Mouse (Mus musculus): ENCODE measurements around the gene Rnaseh2b. TPM values are rescaled to one million over a fixed set of nuclear protein-coding genes. Genes with fewer than 3 reads are reported as not detected.

Gene Rnaseh2b
- polyA plus RNA-seq, 1 experiment from 2014 or later, result 64.2 TPM

DNA sequence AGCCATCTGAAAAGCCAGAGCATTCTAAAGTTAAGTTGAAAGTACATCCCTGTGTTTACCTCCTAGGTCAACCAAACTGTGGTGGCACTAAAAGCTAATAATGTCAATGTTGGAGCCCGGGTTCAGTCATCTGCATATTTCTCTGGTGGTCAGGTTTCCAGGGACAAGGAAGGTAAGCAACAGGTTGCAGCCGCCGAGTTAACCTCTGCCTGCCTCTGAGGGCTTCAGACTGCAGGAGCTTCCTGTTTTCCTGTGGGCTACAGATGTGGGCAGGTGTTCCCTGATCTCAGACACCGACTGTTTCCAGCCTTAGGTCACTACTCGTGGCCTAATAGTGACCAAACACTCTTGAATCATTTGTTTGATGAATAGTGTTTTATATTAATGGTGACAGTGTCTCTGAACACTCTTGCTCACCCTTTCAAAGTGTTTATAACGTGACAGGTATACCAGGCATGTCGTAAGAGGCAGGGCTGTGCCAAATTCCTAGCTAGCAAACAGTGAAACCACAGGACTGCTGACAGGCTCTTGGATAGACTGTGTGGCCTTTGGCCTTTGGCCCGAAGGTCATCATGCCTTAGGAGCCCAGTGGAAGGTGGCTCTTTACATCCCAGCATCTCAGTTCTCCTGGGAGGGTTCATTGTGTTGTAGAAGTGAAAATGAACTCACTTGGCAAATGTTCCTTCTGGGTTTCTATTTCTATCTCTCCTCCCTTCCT, 69.0 kb downstream of the Rnaseh2b start:
- no peak overlapping the region for H3K4me3 ChIP-seq (ENCODE audit: low read depth, low read length)
- H3K27ac ChIP-seq (ENCODE audit: low read depth, low read length), result no peak overlapping the region
- no peaks in the 10 kb centered on the region for H3K9me3 ChIP-seq (replicated peaks; ENCODE audit: control insufficient read depth, low read length)
- ATAC-seq (replicated peaks; ENCODE audit: insufficient number of reproducible peaks, low FRiP score, low TSS enrichment), result no peak
- no peak overlapping the region for H3K4me2 ChIP-seq
- no peaks in the 10 kb centered on the region for H3K4me1 ChIP-seq (ENCODE audit: control insufficient read depth, insufficient read depth, low read length)
- H3K9ac ChIP-seq (ENCODE audit: low read depth, low read length), result no peak overlapping the region
- no peaks in the 10 kb centered on the region for H3K27me3 ChIP-seq (ENCODE audit: control insufficient read depth, insufficient read depth, low read length)
- 76% methylated on average over 8 of the region's 8 CpGs for WGBS (ENCODE audit: insufficient replicate concordance)
- peaks cover 11% of the 10 kb centered on the region for H3K36me3 ChIP-seq (ENCODE audit: control insufficient read depth, insufficient read depth, low read length)

DNA sequence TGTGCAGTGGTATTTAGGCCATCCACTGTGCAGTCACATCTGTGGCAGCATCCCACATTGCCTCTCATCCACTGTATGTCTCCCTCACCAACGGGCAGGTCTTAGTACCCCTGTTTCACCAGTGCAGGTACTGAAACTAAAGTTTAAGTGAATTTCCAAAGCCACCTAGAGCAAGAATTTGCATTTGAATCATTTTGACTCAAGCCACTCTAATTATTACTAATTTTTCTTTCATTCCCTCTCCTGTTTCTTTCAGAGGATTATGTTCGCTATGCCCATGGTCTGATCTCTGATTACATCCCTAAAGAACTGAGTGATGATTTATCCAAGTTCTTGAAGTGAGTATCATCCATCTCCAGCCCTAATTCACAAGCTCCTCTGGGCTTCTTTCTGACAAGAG, 71.4 kb downstream of the Rnaseh2b start:
- Histone ChIP-seq H3K36me3 (ENCODE audit: control insufficient read depth, insufficient read depth, low read length) (peaks cover 11% of the 10 kb centered on the region), H3K4me1 (ENCODE audit: control insufficient read depth, insufficient read depth, low read length) (no peaks in the 10 kb centered on the region), H3K9ac (ENCODE audit: low read depth, low read length) (no peak overlapping the region), H3K4me2 (no peak overlapping the region), H3K4me3 (ENCODE audit: low read depth, low read length) (no peak overlapping the region), H3K9me3 (replicated peaks; ENCODE audit: control insufficient read depth, low read length) (no peaks in the 10 kb centered on the region), H3K27me3 (ENCODE audit: control insufficient read depth, insufficient read depth, low read length) (no peaks in the 10 kb centered on the region), H3K27ac (ENCODE audit: low read depth, low read length) (no peak overlapping the region)
- ATAC-seq (replicated peaks; ENCODE audit: insufficient number of reproducible peaks, low FRiP score, low TSS enrichment), result no peak
- 86% methylated on average over 2 of the region's 2 CpGs for WGBS (ENCODE audit: insufficient replicate concordance)

DNA sequence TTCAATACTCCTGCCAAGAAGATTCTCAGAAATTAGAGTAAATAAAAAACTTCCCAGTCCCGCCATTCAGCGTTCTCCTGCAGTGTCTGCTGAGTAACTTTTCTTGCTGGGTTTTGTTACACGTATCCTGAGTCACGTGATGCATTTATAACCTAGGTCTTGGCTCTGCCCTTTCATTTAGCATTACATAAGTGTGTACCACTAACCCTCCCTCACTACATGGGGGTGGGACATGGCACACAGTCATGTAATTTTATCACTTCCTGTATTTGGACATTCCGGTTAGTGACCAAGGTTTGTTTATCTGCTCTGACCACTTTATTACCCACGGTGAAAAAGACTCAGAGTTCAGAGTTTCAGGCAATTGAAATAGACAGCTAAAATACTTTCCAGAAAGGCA, 78.4 kb downstream of the Rnaseh2b start:
- no peak overlapping the region for H3K4me3 ChIP-seq (ENCODE audit: low read depth, low read length)
- no peaks in the 10 kb centered on the region for H3K9me3 ChIP-seq (replicated peaks; ENCODE audit: control insufficient read depth, low read length)
- WGBS (ENCODE audit: insufficient replicate concordance), result 72% methylated on average over 6 of the region's 6 CpGs
- no peaks in the 10 kb centered on the region for H3K36me3 ChIP-seq (ENCODE audit: control insufficient read depth, insufficient read depth, low read length)
- H3K27ac ChIP-seq (ENCODE audit: low read depth, low read length), result no peak overlapping the region
- no peak overlapping the region for H3K4me2 ChIP-seq
- H3K9ac ChIP-seq (ENCODE audit: low read depth, low read length), result no peak overlapping the region
- no peak for ATAC-seq (replicated peaks; ENCODE audit: insufficient number of reproducible peaks, low FRiP score, low TSS enrichment)
- no peaks in the 10 kb centered on the region for H3K27me3 ChIP-seq (ENCODE audit: control insufficient read depth, insufficient read depth, low read length)
- H3K4me1 ChIP-seq (ENCODE audit: control insufficient read depth, insufficient read depth, low read length), result peaks cover 20% of the 10 kb centered on the region

DNA sequence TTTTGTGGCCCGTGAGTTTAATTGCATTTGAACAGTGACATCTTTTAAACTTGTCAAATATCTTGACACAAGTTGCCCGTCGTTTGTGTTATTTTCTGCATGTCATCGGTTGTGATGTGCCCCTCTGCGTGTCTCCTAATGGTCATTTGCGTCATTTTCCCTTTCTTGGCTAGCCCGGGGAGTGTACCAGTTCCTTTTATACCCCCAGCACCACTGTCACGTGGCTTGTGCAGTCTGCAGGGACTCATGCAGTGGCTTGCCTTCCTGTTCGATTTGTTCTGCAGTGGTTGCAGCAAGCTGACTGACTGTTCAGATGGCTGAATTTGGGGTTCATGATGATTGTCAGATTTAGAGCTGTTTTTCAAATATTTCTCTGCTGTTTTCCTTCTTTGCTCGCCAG, 81.6 kb downstream of the Rnaseh2b start:
- no peak overlapping the region; the same call in 1 of the 2 replicates for H3K4me2 ChIP-seq
- WGBS (ENCODE audit: insufficient replicate concordance), result 60% methylated on average over 10 of the region's 10 CpGs
- no peak overlapping the region for H3K9ac ChIP-seq (ENCODE audit: low read depth, low read length)
- no peaks in the 10 kb centered on the region for H3K9me3 ChIP-seq (replicated peaks; ENCODE audit: control insufficient read depth, low read length)
- H3K4me1 ChIP-seq (ENCODE audit: control insufficient read depth, insufficient read depth, low read length), result peaks cover 28% of the 10 kb centered on the region
- no peak overlapping the region for H3K4me3 ChIP-seq (ENCODE audit: low read depth, low read length)
- ATAC-seq (replicated peaks; ENCODE audit: insufficient number of reproducible peaks, low FRiP score, low TSS enrichment), result no peak
- H3K27ac ChIP-seq (ENCODE audit: low read depth, low read length), result peak overlapping the region; percentile 13; the same call in 1 of the 2 replicates
- H3K36me3 ChIP-seq (ENCODE audit: control insufficient read depth, insufficient read depth, low read length), result peaks cover 5% of the 10 kb centered on the region
- H3K27me3 ChIP-seq (ENCODE audit: control insufficient read depth, insufficient read depth, low read length), result no peaks in the 10 kb centered on the region

DNA sequence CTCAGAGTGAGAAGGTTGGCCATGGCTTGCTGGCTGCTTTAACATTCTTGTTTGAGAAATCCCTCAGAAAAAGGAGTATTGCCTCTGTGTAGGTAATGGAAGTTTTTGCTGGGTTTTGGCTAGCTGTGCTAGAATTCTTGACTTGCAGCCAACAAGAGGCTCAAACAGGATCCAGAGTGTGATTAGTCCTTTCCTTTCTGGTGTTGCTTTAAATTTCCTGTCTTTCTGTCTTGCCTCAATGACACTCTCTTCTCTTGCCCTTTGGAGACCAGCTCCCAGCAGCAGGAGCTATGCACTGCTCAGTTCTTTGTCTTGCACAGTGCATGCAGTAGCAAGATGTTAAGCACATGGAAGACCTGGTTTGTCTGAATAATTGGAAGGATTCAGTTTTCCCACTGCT, 83.3 kb downstream of the Rnaseh2b start:
- peak; percentile 83; the same call in 1 of the 2 replicates for ATAC-seq (replicated peaks; ENCODE audit: insufficient number of reproducible peaks, low FRiP score, low TSS enrichment)
- no peak overlapping the region for H3K9ac ChIP-seq (ENCODE audit: low read depth, low read length)
- H3K4me1 ChIP-seq (ENCODE audit: control insufficient read depth, insufficient read depth, low read length), result peaks cover 28% of the 10 kb centered on the region
- H3K9me3 ChIP-seq (replicated peaks; ENCODE audit: control insufficient read depth, low read length), result no peaks in the 10 kb centered on the region
- peaks cover 5% of the 10 kb centered on the region for H3K36me3 ChIP-seq (ENCODE audit: control insufficient read depth, insufficient read depth, low read length)
- H3K27me3 ChIP-seq (ENCODE audit: control insufficient read depth, insufficient read depth, low read length), result no peaks in the 10 kb centered on the region
- H3K27ac ChIP-seq (ENCODE audit: low read depth, low read length), result peak overlapping the region; percentile 82
- H3K4me2 ChIP-seq, result no peak overlapping the region
- H3K4me3 ChIP-seq (ENCODE audit: low read depth, low read length), result no peak overlapping the region

DNA sequence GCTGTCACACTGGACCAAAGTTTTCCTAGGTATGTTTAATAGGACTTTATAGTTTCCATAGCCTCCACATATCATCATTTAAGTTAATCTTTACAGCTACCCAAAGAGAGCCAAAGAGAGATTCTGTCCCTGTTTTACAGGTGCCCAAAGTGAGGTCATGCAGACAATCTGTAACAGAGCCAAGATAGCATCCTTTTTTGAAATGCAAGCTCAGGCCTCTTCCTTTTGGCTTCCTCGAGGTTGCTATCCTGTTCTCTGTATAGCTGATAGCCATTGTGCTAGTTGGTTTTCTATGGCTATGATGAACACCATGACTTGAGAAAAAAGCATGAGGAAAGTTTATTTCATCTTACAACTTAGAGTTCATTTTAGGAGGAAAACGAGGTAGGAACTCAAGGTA, 83.7 kb downstream of the Rnaseh2b start:
- Histone ChIP-seq H3K27me3 (ENCODE audit: control insufficient read depth, insufficient read depth, low read length) (no peaks in the 10 kb centered on the region), H3K9me3 (replicated peaks; ENCODE audit: control insufficient read depth, low read length) (no peaks in the 10 kb centered on the region), H3K36me3 (ENCODE audit: control insufficient read depth, insufficient read depth, low read length) (peaks cover 5% of the 10 kb centered on the region), H3K27ac (ENCODE audit: low read depth, low read length) (peak overlapping the region; percentile 82), H3K4me3 (ENCODE audit: low read depth, low read length) (no peak overlapping the region), H3K4me1 (ENCODE audit: control insufficient read depth, insufficient read depth, low read length) (peaks cover 28% of the 10 kb centered on the region), H3K4me2 (no peak overlapping the region), H3K9ac (ENCODE audit: low read depth, low read length) (no peak overlapping the region)
- ATAC-seq (replicated peaks; ENCODE audit: insufficient number of reproducible peaks, low FRiP score, low TSS enrichment), result no peak
- WGBS (ENCODE audit: insufficient replicate concordance), result 66% methylated on average over 2 of the region's 2 CpGs

DNA sequence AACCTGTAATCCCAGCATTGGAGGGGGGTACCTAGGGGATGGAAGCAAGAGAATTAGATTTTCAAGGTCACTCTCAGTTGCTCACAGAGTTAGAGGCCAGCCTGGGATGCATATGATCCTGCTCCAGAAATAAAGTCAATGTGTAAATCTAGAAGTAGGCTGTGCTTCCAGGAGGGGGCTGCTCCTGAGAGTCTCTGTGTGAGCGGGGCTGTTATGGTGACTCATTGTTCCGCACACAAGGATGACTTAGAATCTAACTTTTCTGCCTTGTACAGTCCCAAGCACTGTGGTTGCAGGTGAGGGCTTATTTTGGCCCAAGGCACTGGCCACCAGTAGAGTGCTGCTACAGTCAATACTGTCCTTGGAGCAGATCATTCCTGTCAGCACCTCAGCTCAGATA, 87.0 kb downstream of the Rnaseh2b start:
- H3K36me3 ChIP-seq (ENCODE audit: control insufficient read depth, insufficient read depth, low read length), result peaks cover 5% of the 10 kb centered on the region
- no peak overlapping the region for H3K4me3 ChIP-seq (ENCODE audit: low read depth, low read length)
- peaks cover 17% of the 10 kb centered on the region for H3K4me1 ChIP-seq (ENCODE audit: control insufficient read depth, insufficient read depth, low read length)
- 94% methylated on average over 2 of the region's 2 CpGs for WGBS (ENCODE audit: insufficient replicate concordance)
- H3K27me3 ChIP-seq (ENCODE audit: control insufficient read depth, insufficient read depth, low read length), result no peaks in the 10 kb centered on the region
- no peaks in the 10 kb centered on the region for H3K9me3 ChIP-seq (replicated peaks; ENCODE audit: control insufficient read depth, low read length)
- no peak for ATAC-seq (replicated peaks; ENCODE audit: insufficient number of reproducible peaks, low FRiP score, low TSS enrichment)
- H3K27ac ChIP-seq (ENCODE audit: low read depth, low read length), result no peak overlapping the region
- no peak overlapping the region for H3K9ac ChIP-seq (ENCODE audit: low read depth, low read length)
- H3K4me2 ChIP-seq, result no peak overlapping the region

DNA sequence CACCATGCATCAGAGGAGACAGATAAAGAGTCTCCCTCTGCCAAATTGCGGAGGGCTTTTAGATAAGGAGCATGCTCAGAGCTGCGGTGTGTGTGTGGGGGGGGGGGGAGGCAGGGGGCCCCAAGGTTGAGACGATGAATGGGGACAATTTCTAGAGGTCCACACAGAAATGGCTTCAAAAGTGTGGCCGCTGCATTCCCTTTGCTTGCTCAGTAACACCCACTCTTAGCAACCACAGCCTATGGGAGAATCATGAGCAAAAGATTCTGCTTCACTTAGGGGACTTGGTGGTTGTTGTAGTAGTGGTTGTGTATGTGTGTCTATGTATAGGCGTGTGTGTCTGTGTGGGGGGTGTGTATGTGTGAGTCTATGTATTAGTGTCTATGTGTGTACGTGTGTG, 88.2 kb downstream of the Rnaseh2b start:
- Histone ChIP-seq H3K4me2 (no peak overlapping the region), H3K9ac (ENCODE audit: low read depth, low read length) (no peak overlapping the region), H3K9me3 (replicated peaks; ENCODE audit: control insufficient read depth, low read length) (no peaks in the 10 kb centered on the region), H3K27ac (ENCODE audit: low read depth, low read length) (no peak overlapping the region), H3K4me3 (ENCODE audit: low read depth, low read length) (no peak overlapping the region), H3K27me3 (ENCODE audit: control insufficient read depth, insufficient read depth, low read length) (no peaks in the 10 kb centered on the region), H3K36me3 (ENCODE audit: control insufficient read depth, insufficient read depth, low read length) (peaks cover 5% of the 10 kb centered on the region), H3K4me1 (ENCODE audit: control insufficient read depth, insufficient read depth, low read length) (peaks cover 10% of the 10 kb centered on the region; the same call in 1 of the 2 replicates)
- 59% methylated on average over 6 of the region's 6 CpGs for WGBS (ENCODE audit: insufficient replicate concordance)
- no peak for ATAC-seq (replicated peaks; ENCODE audit: insufficient number of reproducible peaks, low FRiP score, low TSS enrichment)

DNA sequence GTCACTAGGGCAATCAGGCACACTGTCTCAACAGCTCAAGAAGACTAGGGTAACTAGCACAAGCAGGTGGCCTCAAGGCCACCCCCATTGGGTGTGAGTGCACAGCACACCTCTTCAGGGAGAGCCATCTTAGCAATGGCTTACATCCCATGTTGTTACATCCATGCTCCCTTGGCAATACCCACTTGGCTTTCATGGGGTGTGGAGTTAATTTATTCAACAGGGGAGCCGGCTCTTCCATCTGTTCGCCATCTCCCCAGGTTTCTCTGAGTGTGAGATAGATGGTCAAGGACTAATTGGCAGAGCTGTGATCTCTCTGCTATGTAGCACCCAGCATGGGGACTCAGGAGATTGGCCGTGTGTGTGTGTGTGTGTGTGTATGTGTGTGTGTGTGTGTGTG, 90.7 kb downstream of the Rnaseh2b start:
- Histone ChIP-seq H3K4me2 (no peak overlapping the region), H3K4me1 (ENCODE audit: control insufficient read depth, insufficient read depth, low read length) (no peaks in the 10 kb centered on the region; the same call in 1 of the 2 replicates), H3K27me3 (ENCODE audit: control insufficient read depth, insufficient read depth, low read length) (no peaks in the 10 kb centered on the region), H3K27ac (ENCODE audit: low read depth, low read length) (no peak overlapping the region), H3K9ac (ENCODE audit: low read depth, low read length) (no peak overlapping the region), H3K9me3 (replicated peaks; ENCODE audit: control insufficient read depth, low read length) (no peaks in the 10 kb centered on the region), H3K4me3 (ENCODE audit: low read depth, low read length) (no peak overlapping the region), H3K36me3 (ENCODE audit: control insufficient read depth, insufficient read depth, low read length) (no peaks in the 10 kb centered on the region; the same call in 1 of the 2 replicates)
- WGBS (ENCODE audit: insufficient replicate concordance), result 81% methylated on average over 3 of the region's 3 CpGs
- no peak for ATAC-seq (replicated peaks; ENCODE audit: insufficient number of reproducible peaks, low FRiP score, low TSS enrichment)

Data from heart, embryonic 11.5 days (tissue).